Mouse (Mus musculus) layer of hippocampus, adult 11-12 months (tissue): Measurements from ENCODE around the gene Pde7b.
A peak's percentile ranks its signal among the peaks of the same experiment; 100 is the strongest.

Experiments
- DNase-seq: peaks from one replicate; pipeline ENCODE4 v3.0.0; 2022; ENCODE audit warnings: low spot score

The Pde7b gene

GRCm38 (mm10) chr10:20493826-20494455 is 230.9 kb downstream of the Pde7b start:
- DNase-seq: no peak

GRCm38 (mm10) chr10:20492216-20492964 is 232.5 kb downstream of the Pde7b start:
- no peak for DNase-seq

GRCm38 (mm10) chr10:20490775-20491174 is 234.1 kb downstream of the Pde7b start:
- DNase-seq: no peak

- DNase-seq: no peak
Measured at GRCm38 (mm10) chr10:20490281-20490680, 234.6 kb downstream of the Pde7b start.

GRCm38 (mm10) chr10:20486461-20487253 is 238.2 kb downstream of the Pde7b start:
- no peak for DNase-seq

GRCm38 (mm10) chr10:20485816-20486215 is 239.1 kb downstream of the Pde7b start:
- no peak for DNase-seq

GRCm38 (mm10) chr10:20479481-20479880 is 245.4 kb downstream of the Pde7b start:
- no peak for DNase-seq

GRCm38 (mm10) chr10:20478456-20478855 is 246.4 kb downstream of the Pde7b start:
- DNase-seq: no peak

GRCm38 (mm10) chr10:20474831-20475230 is 250.0 kb downstream of the Pde7b start:
- peak; percentile 33 for DNase-seq

GRCm38 (mm10) chr10:20474036-20474435 is 250.8 kb downstream of the Pde7b start:
- no peak for DNase-seq

- DNase-seq: no peak
Measured at GRCm38 (mm10) chr10:20473505-20473904, 251.4 kb downstream of the Pde7b start.

GRCm38 (mm10) chr10:20472007-20472406 is 252.9 kb downstream of the Pde7b start:
- no peak for DNase-seq

GRCm38 (mm10) chr10:20464631-20465030 is 260.2 kb downstream of the Pde7b start:
- no peak for DNase-seq

- no peak for DNase-seq
Measured at GRCm38 (mm10) chr10:20463941-20464340, 260.9 kb downstream of the Pde7b start.

GRCm38 (mm10) chr10:20462596-20462995 is 262.3 kb downstream of the Pde7b start:
- DNase-seq: no peak

- no peak for DNase-seq
Measured at GRCm38 (mm10) chr10:20459657-20460350, 265.1 kb downstream of the Pde7b start.

- DNase-seq: no peak
Measured at GRCm38 (mm10) chr10:20459160-20459559, 265.7 kb downstream of the Pde7b start.

GRCm38 (mm10) chr10:20454387-20455065 is 270.4 kb downstream of the Pde7b start:
- no peak for DNase-seq

GRCm38 (mm10) chr10:20437428-20437827 is 287.4 kb downstream of the Pde7b start:
- no peak for DNase-seq

GRCm38 (mm10) chr10:20437021-20437420 is 287.9 kb downstream of the Pde7b start:
- DNase-seq: no peak

- no peak for DNase-seq
Measured at GRCm38 (mm10) chr10:20435913-20436312, 289.0 kb downstream of the Pde7b start.

- no peak for DNase-seq
Measured at GRCm38 (mm10) chr10:20431336-20431735, 293.5 kb downstream of the Pde7b start.
